Mouse (Mus musculus) kidney, embryonic 16.5 days (tissue): ENCODE results near the gene Tas1r3. TPM values are rescaled to one million over a fixed set of nuclear protein-coding genes. Genes with fewer than 3 reads are reported as not detected.

Source experiments
- ATAC-seq: fragments of 200-750 bp; cut with Nextera tagmentation; 2 replicates; pipeline ENCODE4 v1.8.0; 2017; ENCODE audit warnings: moderate TSS enrichment; ENCODE audit not compliant: low FRiP score, low TSS enrichment
- H3K27ac ChIP-seq: fragments of 300-500 bp; sonication (generic); 2 replicates; pipeline ENCODE4 v1.5.1; 2014; ENCODE audit warnings: low read length
- H3K27me3 ChIP-seq: fragments of 300-500 bp; sonication (generic); 2 replicates; pipeline ENCODE4 v1.6.1; 2014; ENCODE audit warnings: low read length, control low read depth, mixed read lengths; ENCODE audit not compliant: insufficient read depth
- H3K36me3 ChIP-seq: fragments of 300-500 bp; sonication (generic); 2 replicates; pipeline ENCODE4 v1.6.1; 2014; ENCODE audit warnings: low read length, control low read depth, mixed read lengths; ENCODE audit not compliant: insufficient read depth
- H3K4me1 ChIP-seq: fragments of 300-500 bp; sonication (generic); 2 replicates; pipeline ENCODE4 v1.6.1; 2014; ENCODE audit warnings: low read length, control low read depth, mixed read lengths; ENCODE audit not compliant: insufficient read depth
- H3K4me2 ChIP-seq: fragments of 300-500 bp; sonication (generic); replicated peaks from 2 replicates; pipeline ENCODE4 v1.6.1; 2014; ENCODE audit warnings: low read depth, low read length
- H3K4me3 ChIP-seq: fragments of 300-500 bp; sonication (generic); 2 replicates; pipeline ENCODE4 v1.5.1; 2014; ENCODE audit warnings: mild to moderate bottlenecking, low read length
- H3K9ac ChIP-seq: fragments of 300-500 bp; sonication (generic); replicated peaks from 2 replicates; pipeline ENCODE4 v1.6.1; 2014; ENCODE audit warnings: low read length
- H3K9me3 ChIP-seq: fragments of 300-500 bp; sonication (generic); 2 replicates; pipeline ENCODE4 v1.6.1; 2016; ENCODE audit warnings: low read length, control low read depth
- WGBS: fragments of 180-500 bp; shearing (Covaris S2); extraction: QIAGEN DNeasy Blood & Tissue Kit; methylation state at CpG from one replicate; pipeline ENCODE4 v1.1.7; 2014; 5-methylcytosine and 5-hydroxymethylcytosine counted together
- polyA plus RNA-seq: library from polyadenylated mRNA; unstranded; fragments of >200 nt; fragmentation: Nextera tagmentation; extraction: Ambion mirVana; gene quantifications from 2 replicates; pipeline ENCODE4 v1.2.1, GENCODE M21; 2015

Tas1r3 gene
- polyA plus RNA-seq, 1 experiment from 2014 or later = 0.22 TPM

DNA sequence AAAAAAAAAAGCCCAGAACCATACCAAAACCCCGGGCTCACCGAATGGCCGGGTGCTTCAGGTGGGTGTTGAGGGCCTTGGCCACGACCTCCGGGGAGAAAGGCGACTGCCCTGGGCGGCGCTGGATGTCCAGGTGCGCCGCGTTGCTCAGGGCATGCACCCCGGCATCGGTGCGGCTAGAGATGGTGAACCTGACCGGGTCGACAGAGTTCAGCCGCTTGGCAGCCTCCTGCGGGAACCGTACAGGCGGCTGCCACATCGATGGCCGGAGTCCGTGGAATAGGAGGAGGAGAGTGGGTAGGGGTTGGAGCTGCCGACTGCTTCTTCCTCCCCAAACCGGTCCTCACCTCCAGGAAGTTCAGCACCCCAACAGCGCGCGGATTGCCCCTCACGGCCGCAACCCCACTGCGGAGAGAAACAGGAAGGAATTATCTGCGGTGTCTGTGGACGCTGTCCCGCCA is 27.9 kb upstream of the Tas1r3 start:
- under 1% methylated on average over 34 of the region's 34 CpGs for WGBS
- no peaks in the 10 kb centered on the region for H3K9me3 ChIP-seq
- peak; percentile 0; the same call in 1 of the 2 replicates for ATAC-seq
- no peaks in the 10 kb centered on the region for H3K27me3 ChIP-seq
- H3K4me2 ChIP-seq = peak overlapping the region; percentile 97
- peak overlapping the region; percentile 87 for H3K9ac ChIP-seq
- H3K36me3 ChIP-seq = peaks cover 36% of the 10 kb centered on the region
- peaks cover 37% of the 10 kb centered on the region for H3K4me1 ChIP-seq
- H3K4me3 ChIP-seq = peak overlapping the region; percentile 82
- H3K27ac ChIP-seq = 0 out of 2 replicates have a peak overlapping the region, but pooled peaks have one; percentile 20

DNA sequence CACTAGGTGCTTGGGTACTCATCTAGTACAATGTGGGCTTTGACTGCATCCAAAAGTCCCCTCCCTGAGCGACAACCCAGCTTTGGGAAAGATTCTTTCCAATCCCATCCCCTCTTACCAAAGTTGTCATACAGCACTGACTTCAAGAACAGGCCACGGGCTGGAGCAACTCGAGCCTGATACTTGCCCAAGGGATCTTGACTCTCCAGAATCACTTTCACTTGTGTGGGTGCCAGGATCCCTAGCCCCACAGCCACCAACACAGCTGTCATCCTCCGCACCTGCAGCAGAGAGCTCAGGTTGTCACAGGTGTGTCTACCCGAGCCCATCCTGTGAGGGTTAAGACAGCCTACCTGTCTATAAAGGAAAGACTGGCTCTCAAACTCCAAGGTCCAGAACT is 26.2 kb upstream of the Tas1r3 start:
- H3K4me2 ChIP-seq = no peak overlapping the region
- 88% methylated on average over 5 of the region's 5 CpGs for WGBS
- no peaks in the 10 kb centered on the region for H3K9me3 ChIP-seq
- H3K4me3 ChIP-seq = no peak overlapping the region
- H3K9ac ChIP-seq = no peak overlapping the region
- H3K36me3 ChIP-seq = peaks cover 49% of the 10 kb centered on the region
- H3K27me3 ChIP-seq = no peaks in the 10 kb centered on the region
- no peak for ATAC-seq
- peaks cover 25% of the 10 kb centered on the region for H3K4me1 ChIP-seq
- H3K27ac ChIP-seq = no peak overlapping the region

DNA sequence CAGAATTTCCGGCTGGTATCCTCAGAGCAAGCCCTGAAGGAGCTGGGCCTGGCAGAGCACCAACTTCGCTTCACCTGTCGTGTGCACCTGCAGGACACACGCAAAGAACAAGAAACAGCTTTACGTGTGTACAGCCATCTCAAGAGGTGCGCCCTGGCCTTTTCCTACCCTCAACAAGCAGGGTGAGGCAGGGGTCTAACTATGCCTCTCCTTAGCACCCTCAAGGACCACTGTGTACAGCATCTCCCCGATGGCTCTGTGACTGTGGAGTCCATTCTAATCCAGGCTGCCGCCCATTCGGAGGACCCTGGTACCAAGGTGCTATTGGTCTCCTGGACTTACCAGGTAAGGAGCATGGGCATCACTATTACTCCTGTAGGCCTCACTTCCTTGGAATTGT is 25.0 kb upstream of the Tas1r3 start:
- Histone ChIP-seq H3K9ac (no peak overlapping the region), H3K9me3 (no peaks in the 10 kb centered on the region), H3K4me2 (no peak overlapping the region), H3K4me3 (no peak overlapping the region), H3K36me3 (peaks cover 51% of the 10 kb centered on the region), H3K27ac (no peak overlapping the region), H3K4me1 (peaks cover 18% of the 10 kb centered on the region), H3K27me3 (no peaks in the 10 kb centered on the region)
- ATAC-seq = no peak
- WGBS = 93% methylated on average over 9 of the region's 9 CpGs

- peaks cover 51% of the 10 kb centered on the region for H3K36me3 ChIP-seq
- H3K27ac ChIP-seq = no peak overlapping the region
- H3K4me1 ChIP-seq = peaks cover 13% of the 10 kb centered on the region
- H3K4me2 ChIP-seq = no peak overlapping the region
- 91% methylated on average over 10 of the region's 10 CpGs for WGBS
- no peak overlapping the region for H3K4me3 ChIP-seq
- H3K9ac ChIP-seq = no peak overlapping the region
- ATAC-seq = no peak
- no peaks in the 10 kb centered on the region for H3K27me3 ChIP-seq
- H3K9me3 ChIP-seq = no peaks in the 10 kb centered on the region
These were observed 24.5 kb upstream of the Tas1r3 start for GRCm38 (mm10) chr4:155887674-155888073.

GRCm38 (mm10) chr4:155886330-155886729 is 23.2 kb upstream of the Tas1r3 start:
- 91% methylated on average over 5 of the region's 5 CpGs for WGBS
- Histone ChIP-seq H3K36me3 (peaks cover 51% of the 10 kb centered on the region), H3K4me3 (no peak overlapping the region)

DNA sequence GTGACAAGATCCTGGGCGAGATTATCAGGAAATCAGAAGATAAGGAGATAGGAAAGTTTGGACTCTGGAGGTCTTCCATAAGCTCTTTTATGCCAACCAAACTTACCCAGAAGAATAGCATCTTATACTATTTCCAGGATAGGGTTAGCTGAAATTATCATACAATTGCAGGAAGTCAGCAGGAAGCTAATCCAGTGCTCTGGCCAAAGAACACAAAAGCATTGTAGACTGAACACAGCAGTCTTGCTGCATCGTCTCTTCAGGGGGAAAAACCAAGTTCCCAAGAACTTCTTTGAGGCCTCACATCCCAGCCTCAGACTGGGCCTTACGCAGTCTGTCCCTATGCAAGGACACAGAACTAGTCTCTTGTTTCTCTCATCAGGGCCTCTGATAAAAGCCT is 20.4 kb upstream of the Tas1r3 start:
- Histone ChIP-seq H3K27ac (peak overlapping the region; percentile 69; the same call in 1 of the 2 replicates), H3K27me3 (no peaks in the 10 kb centered on the region), H3K4me1 (no peaks in the 10 kb centered on the region), H3K4me2 (no peak overlapping the region), H3K9me3 (no peaks in the 10 kb centered on the region), H3K36me3 (peaks cover 45% of the 10 kb centered on the region), H3K4me3 (no peak overlapping the region), H3K9ac (no peak overlapping the region)
- WGBS = 82% methylated on average over 3 of the region's 3 CpGs
- no peak for ATAC-seq

More at GRCm38 (mm10) chr4:155886330-155886729, 23.2 kb upstream of the Tas1r3 start:
- Histone ChIP-seq H3K9me3 (no peaks in the 10 kb centered on the region), H3K27me3 (no peaks in the 10 kb centered on the region), H3K27ac (no peak overlapping the region), H3K4me1 (peaks cover 12% of the 10 kb centered on the region), H3K4me2 (no peak overlapping the region), H3K9ac (no peak overlapping the region)
- no peak for ATAC-seq

DNA sequence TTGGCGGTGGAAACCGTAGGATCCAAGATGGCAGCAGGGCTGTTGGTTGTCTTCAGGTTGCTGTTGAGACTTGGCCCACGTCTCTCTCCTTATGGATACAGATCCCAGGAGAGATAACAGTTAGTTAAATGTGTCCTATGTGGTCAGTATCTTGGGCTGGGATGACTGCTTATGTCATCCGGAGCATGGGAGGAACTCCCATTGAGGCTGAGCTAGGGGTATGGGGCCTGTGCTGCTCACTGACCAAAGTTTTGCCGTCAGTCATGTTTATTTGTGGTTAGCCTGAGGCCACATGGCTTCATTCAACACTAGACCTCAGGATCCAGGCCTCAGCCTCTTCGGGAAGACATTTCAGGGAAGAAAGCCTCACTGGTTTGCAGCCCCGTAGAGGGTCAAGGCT is 8.2 kb upstream of the Tas1r3 start:
- H3K4me3 ChIP-seq = no peak overlapping the region
- H3K9me3 ChIP-seq = no peaks in the 10 kb centered on the region
- no peak overlapping the region for H3K27ac ChIP-seq
- H3K27me3 ChIP-seq = no peaks in the 10 kb centered on the region
- H3K4me1 ChIP-seq = peaks cover 18% of the 10 kb centered on the region
- no peak overlapping the region for H3K4me2 ChIP-seq
- peaks cover 28% of the 10 kb centered on the region for H3K36me3 ChIP-seq
- no peak for ATAC-seq
- WGBS = 92% methylated on average over 7 of the region's 7 CpGs
- H3K9ac ChIP-seq = no peak overlapping the region

GRCm38 (mm10) chr4:155869317-155870033 is 6.3 kb upstream of the Tas1r3 start, which contains the start of the genes Cptp and Ints11:
TSS of gene Cptp (minus strand) at chr4:155869440.
TSS of gene Ints11 (plus strand) at chr4:155869546.
- H3K9me3 ChIP-seq = no peaks in the 10 kb centered on the region
- peak; percentile 95 for ATAC-seq
- peaks cover 18% of the 10 kb centered on the region for H3K4me1 ChIP-seq
- under 1% methylated on average over 62 of the region's 63 CpGs for WGBS
- H3K9ac ChIP-seq = peak within 1 kb of the TSS; percentile 83
- H3K4me2 ChIP-seq = peak within 1 kb of the TSS; percentile 95
- peaks cover 23% of the 10 kb centered on the region for H3K36me3 ChIP-seq
- peak within 1 kb of the TSS; percentile 85 for H3K4me3 ChIP-seq
- no peaks in the 10 kb centered on the region for H3K27me3 ChIP-seq
- no peak within 1 kb of the TSS; the same call in 1 of the 2 replicates for H3K27ac ChIP-seq

- 6% methylated on average over 22 of the region's 22 CpGs for WGBS
- Histone ChIP-seq H3K27me3 (no peaks in the 10 kb centered on the region), H3K9ac (peak overlapping the region; percentile 83), H3K4me1 (peaks cover 18% of the 10 kb centered on the region), H3K4me3 (peak overlapping the region; percentile 85), H3K4me2 (peak overlapping the region; percentile 95), H3K36me3 (peaks cover 20% of the 10 kb centered on the region), H3K9me3 (no peaks in the 10 kb centered on the region), H3K27ac (no peak overlapping the region; the same call in 1 of the 2 replicates)
- ATAC-seq = peak; percentile 52
These were observed 5.6 kb upstream of the Tas1r3 start for GRCm38 (mm10) chr4:155868614-155869298.

DNA sequence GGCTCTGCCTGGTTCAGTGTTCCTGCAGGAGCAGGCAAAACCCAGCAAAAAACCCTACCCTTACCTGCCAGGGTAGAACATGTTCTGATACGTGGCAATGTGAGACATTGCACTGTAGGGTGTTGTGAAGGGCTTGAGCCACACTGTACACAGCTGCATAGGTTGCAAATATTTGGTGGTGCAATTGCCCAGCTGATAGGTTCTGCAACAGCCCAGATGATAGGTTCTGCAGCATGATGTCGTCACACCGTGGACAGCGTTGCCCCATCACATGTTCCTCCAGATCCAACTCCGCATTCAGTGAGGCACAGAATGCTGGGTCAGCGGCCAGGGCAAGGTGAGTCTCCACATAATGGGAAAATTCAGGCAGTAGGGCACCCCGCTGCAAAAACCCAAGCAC is 1.4 kb downstream of the Tas1r3 start:
- H3K9ac ChIP-seq = no peak overlapping the region
- no peak overlapping the region for H3K4me3 ChIP-seq
- WGBS = 89% methylated on average over 7 of the region's 7 CpGs
- H3K27ac ChIP-seq = no peak overlapping the region
- no peaks in the 10 kb centered on the region for H3K9me3 ChIP-seq
- no peaks in the 10 kb centered on the region for H3K27me3 ChIP-seq
- H3K4me2 ChIP-seq = no peak overlapping the region
- ATAC-seq = no peak
- no peaks in the 10 kb centered on the region for H3K4me1 ChIP-seq
- H3K36me3 ChIP-seq = peaks cover 32% of the 10 kb centered on the region
